Mouse (Mus musculus): ENCODE results near the gene Slc31a1. TPM values are rescaled to one million over a fixed set of nuclear protein-coding genes. Genes with fewer than 3 reads are reported as not detected.

The Slc31a1 gene
- polyA plus RNA-seq, 1 experiment from 2014 or later, result 49.0 TPM

- Histone ChIP-seq H3K27me3 (ENCODE audit: control insufficient read depth, insufficient read depth, low read length) (no peaks in the 10 kb centered on the region), H3K4me1 (ENCODE audit: control insufficient read depth, insufficient read depth, low read length) (no peaks in the 10 kb centered on the region), H3K27ac (replicated peaks; ENCODE audit: low read depth, low read length) (no peak overlapping the region), H3K4me2 (ENCODE audit: low read depth, low read length) (no peak overlapping the region), H3K36me3 (replicated peaks; ENCODE audit: control insufficient read depth, insufficient read depth, low read depth, low read length) (no peaks in the 10 kb centered on the region), H3K9me3 (replicated peaks; ENCODE audit: control insufficient read depth, low read length) (no peaks in the 10 kb centered on the region), H3K4me3 (ENCODE audit: low read depth, low read length) (no peak overlapping the region), H3K9ac (replicated peaks; ENCODE audit: low read length) (no peak overlapping the region)
- WGBS, result 80% methylated on average over 1 of the region's 1 CpGs
- DNase-seq (ENCODE audit: low spot score) (no peak), ATAC-seq (replicated peaks; ENCODE audit: insufficient number of reproducible peaks, low FRiP score, low TSS enrichment, low read depth) (no peak)
These were observed 2.8 kb upstream of the Slc31a1 start for GRCm38 (mm10) chr4:62357631-62358148.

- Histone ChIP-seq H3K36me3 (replicated peaks; ENCODE audit: control insufficient read depth, insufficient read depth, low read depth, low read length) (no peaks in the 10 kb centered on the region), H3K27ac (replicated peaks; ENCODE audit: low read depth, low read length) (no peak overlapping the region), H3K4me1 (ENCODE audit: control insufficient read depth, insufficient read depth, low read length) (no peaks in the 10 kb centered on the region), H3K27me3 (ENCODE audit: control insufficient read depth, insufficient read depth, low read length) (no peaks in the 10 kb centered on the region), H3K9me3 (replicated peaks; ENCODE audit: control insufficient read depth, low read length) (no peaks in the 10 kb centered on the region), H3K4me3 (ENCODE audit: low read depth, low read length) (peak overlapping the region; percentile 74), H3K9ac (replicated peaks; ENCODE audit: low read length) (peak overlapping the region; percentile 71; the same call in 1 of the 2 replicates), H3K4me2 (ENCODE audit: low read depth, low read length) (peak overlapping the region; percentile 69)
- 52% methylated on average over 7 of the region's 7 CpGs for WGBS
- DNase-seq (ENCODE audit: low spot score) (no peak), ATAC-seq (replicated peaks; ENCODE audit: insufficient number of reproducible peaks, low FRiP score, low TSS enrichment, low read depth) (no peak)
These were observed 1.2 kb upstream of the Slc31a1 start for GRCm38 (mm10) chr4:62359256-62359775.

- peak overlapping the region; percentile 65 for H3K9ac ChIP-seq (replicated peaks; ENCODE audit: low read length)
- H3K27ac ChIP-seq (replicated peaks; ENCODE audit: low read depth, low read length), result no peak overlapping the region
- WGBS, result under 1% methylated on average over 21 of the region's 22 CpGs
- H3K9me3 ChIP-seq (replicated peaks; ENCODE audit: control insufficient read depth, low read length), result no peaks in the 10 kb centered on the region
- peak overlapping the region; percentile 74 for H3K4me3 ChIP-seq (ENCODE audit: low read depth, low read length)
- no peaks in the 10 kb centered on the region for H3K36me3 ChIP-seq (replicated peaks; ENCODE audit: control insufficient read depth, insufficient read depth, low read depth, low read length)
- no peak for DNase-seq (ENCODE audit: low spot score)
- peak overlapping the region; percentile 55 for H3K4me2 ChIP-seq (ENCODE audit: low read depth, low read length)
- no peaks in the 10 kb centered on the region for H3K27me3 ChIP-seq (ENCODE audit: control insufficient read depth, insufficient read depth, low read length)
- ATAC-seq (replicated peaks; ENCODE audit: insufficient number of reproducible peaks, low FRiP score, low TSS enrichment, low read depth), result peak; percentile 5; the same call in 1 of the 2 replicates
- no peaks in the 10 kb centered on the region for H3K4me1 ChIP-seq (ENCODE audit: control insufficient read depth, insufficient read depth, low read length)
These were observed 403 bp downstream of the Slc31a1 start for GRCm38 (mm10) chr4:62360805-62361455.

- no peak overlapping the region for H3K27ac ChIP-seq (replicated peaks; ENCODE audit: low read depth, low read length)
- H3K4me1 ChIP-seq (ENCODE audit: control insufficient read depth, insufficient read depth, low read length), result no peaks in the 10 kb centered on the region
- H3K9me3 ChIP-seq (replicated peaks; ENCODE audit: control insufficient read depth, low read length), result no peaks in the 10 kb centered on the region
- H3K27me3 ChIP-seq (ENCODE audit: control insufficient read depth, insufficient read depth, low read length), result no peaks in the 10 kb centered on the region
- no peaks in the 10 kb centered on the region for H3K36me3 ChIP-seq (replicated peaks; ENCODE audit: control insufficient read depth, insufficient read depth, low read depth, low read length)
- peak overlapping the region; percentile 74 for H3K4me3 ChIP-seq (ENCODE audit: low read depth, low read length)
- ATAC-seq (replicated peaks; ENCODE audit: insufficient number of reproducible peaks, low FRiP score, low TSS enrichment, low read depth) (no peak), DNase-seq (ENCODE audit: low spot score) (no peak)
- H3K9ac ChIP-seq (replicated peaks; ENCODE audit: low read length), result peak overlapping the region; percentile 65
- 62% methylated on average over 6 of the region's 6 CpGs for WGBS
- peak overlapping the region; percentile 55 for H3K4me2 ChIP-seq (ENCODE audit: low read depth, low read length)
These were observed 1.0 kb downstream of the Slc31a1 start for GRCm38 (mm10) chr4:62361571-62361970.

GRCm38 (mm10) chr4:62361997-62362396, 1.5 kb downstream of the Slc31a1 start:
- no peaks in the 10 kb centered on the region for H3K36me3 ChIP-seq (replicated peaks; ENCODE audit: control insufficient read depth, insufficient read depth, low read depth, low read length)
- no peaks in the 10 kb centered on the region for H3K27me3 ChIP-seq (ENCODE audit: control insufficient read depth, insufficient read depth, low read length)
- DNase-seq (ENCODE audit: low spot score) (no peak), ATAC-seq (replicated peaks; ENCODE audit: insufficient number of reproducible peaks, low FRiP score, low TSS enrichment, low read depth) (no peak)
- no peaks in the 10 kb centered on the region for H3K4me1 ChIP-seq (ENCODE audit: control insufficient read depth, insufficient read depth, low read length)
- H3K9me3 ChIP-seq (replicated peaks; ENCODE audit: control insufficient read depth, low read length), result no peaks in the 10 kb centered on the region
- no peak overlapping the region for H3K27ac ChIP-seq (replicated peaks; ENCODE audit: low read depth, low read length)
- WGBS, result 86% methylated on average over 1 of the region's 1 CpGs
- H3K4me2 ChIP-seq (ENCODE audit: low read depth, low read length), result no peak overlapping the region
- no peak overlapping the region for H3K4me3 ChIP-seq (ENCODE audit: low read depth, low read length)
- no peak overlapping the region for H3K9ac ChIP-seq (replicated peaks; ENCODE audit: low read length)

- Histone ChIP-seq H3K4me3 (ENCODE audit: low read depth, low read length) (no peak overlapping the region), H3K4me1 (ENCODE audit: control insufficient read depth, insufficient read depth, low read length) (no peaks in the 10 kb centered on the region), H3K27ac (replicated peaks; ENCODE audit: low read depth, low read length) (no peak overlapping the region), H3K27me3 (ENCODE audit: control insufficient read depth, insufficient read depth, low read length) (no peaks in the 10 kb centered on the region), H3K9me3 (replicated peaks; ENCODE audit: control insufficient read depth, low read length) (no peaks in the 10 kb centered on the region), H3K4me2 (ENCODE audit: low read depth, low read length) (no peak overlapping the region), H3K36me3 (replicated peaks; ENCODE audit: control insufficient read depth, insufficient read depth, low read depth, low read length) (no peaks in the 10 kb centered on the region), H3K9ac (replicated peaks; ENCODE audit: low read length) (no peak overlapping the region)
- ATAC-seq (replicated peaks; ENCODE audit: insufficient number of reproducible peaks, low FRiP score, low TSS enrichment, low read depth), result no peak
- DNase-seq (ENCODE audit: low spot score), result no peak
- 93% methylated on average over 2 of the region's 2 CpGs for WGBS
These were observed 1.9 kb downstream of the Slc31a1 start for GRCm38 (mm10) chr4:62362437-62362836.

- DNase-seq (ENCODE audit: low spot score) (no peak), ATAC-seq (replicated peaks; ENCODE audit: insufficient number of reproducible peaks, low FRiP score, low TSS enrichment, low read depth) (no peak)
- Histone ChIP-seq H3K27me3 (ENCODE audit: control insufficient read depth, insufficient read depth, low read length) (no peaks in the 10 kb centered on the region), H3K4me2 (ENCODE audit: low read depth, low read length) (no peak overlapping the region), H3K36me3 (replicated peaks; ENCODE audit: control insufficient read depth, insufficient read depth, low read depth, low read length) (no peaks in the 10 kb centered on the region), H3K9me3 (replicated peaks; ENCODE audit: control insufficient read depth, low read length) (no peaks in the 10 kb centered on the region), H3K27ac (replicated peaks; ENCODE audit: low read depth, low read length) (no peak overlapping the region), H3K4me1 (ENCODE audit: control insufficient read depth, insufficient read depth, low read length) (no peaks in the 10 kb centered on the region), H3K9ac (replicated peaks; ENCODE audit: low read length) (no peak overlapping the region), H3K4me3 (ENCODE audit: low read depth, low read length) (no peak overlapping the region)
- 91% methylated on average over 8 of the region's 8 CpGs for WGBS
These were observed 3.8 kb downstream of the Slc31a1 start for GRCm38 (mm10) chr4:62364299-62364698.

- no peaks in the 10 kb centered on the region for H3K4me1 ChIP-seq (ENCODE audit: control insufficient read depth, insufficient read depth, low read length)
- no peaks in the 10 kb centered on the region for H3K27me3 ChIP-seq (ENCODE audit: control insufficient read depth, insufficient read depth, low read length)
- ATAC-seq (replicated peaks; ENCODE audit: insufficient number of reproducible peaks, low FRiP score, low TSS enrichment, low read depth) (no peak), DNase-seq (ENCODE audit: low spot score) (no peak)
- H3K9me3 ChIP-seq (replicated peaks; ENCODE audit: control insufficient read depth, low read length), result no peaks in the 10 kb centered on the region
- H3K36me3 ChIP-seq (replicated peaks; ENCODE audit: control insufficient read depth, insufficient read depth, low read depth, low read length), result no peaks in the 10 kb centered on the region
- no peak overlapping the region for H3K9ac ChIP-seq (replicated peaks; ENCODE audit: low read length)
- H3K27ac ChIP-seq (replicated peaks; ENCODE audit: low read depth, low read length), result no peak overlapping the region
- H3K4me3 ChIP-seq (ENCODE audit: low read depth, low read length), result no peak overlapping the region
- no peak overlapping the region for H3K4me2 ChIP-seq (ENCODE audit: low read depth, low read length)
- WGBS, result 85% methylated on average over 4 of the region's 4 CpGs
These were observed 5.8 kb downstream of the Slc31a1 start for GRCm38 (mm10) chr4:62366291-62366690.
